Mouse (Mus musculus) urinary bladder, postnatal 4 days (tissue): ENCODE data around the gene Olfr286.

ENCODE experiments used
- DNase-seq, 2 experiments: peaks; one replicate each; pipeline ENCODE4 v3.0.0; 2021 to 2022; ENCODE audit warnings: low spot score in 2 of 2

The Olfr286 gene

GRCm38 (mm10) chr15:98234350-98234749 is at the start of gene Olfr286:
TSS of gene Olfr286 (minus strand) at chr15:98234450.
- no peak for DNase-seq

- DNase-seq, result no peak
Measured at GRCm38 (mm10) chr15:98257776-98258175, 23.5 kb upstream of the Olfr286 start.

- DNase-seq, result no peak
Measured at GRCm38 (mm10) chr15:98257193-98257592, 22.9 kb upstream of the Olfr286 start, which contains the start of gene H1fnt. TSS of gene H1fnt (minus strand) at chr15:98257293.

- DNase-seq, result no peak
Measured at GRCm38 (mm10) chr15:98256271-98256670, 22.0 kb upstream of the Olfr286 start.

GRCm38 (mm10) chr15:98235442-98235841 is 1.2 kb upstream of the Olfr286 start:
- DNase-seq, result no peak

- no peak for DNase-seq
Measured at GRCm38 (mm10) chr15:98226096-98226495, 8.2 kb downstream of the Olfr286 start.

GRCm38 (mm10) chr15:98225610-98226009 is 8.6 kb downstream of the Olfr286 start:
- no peak for DNase-seq

GRCm38 (mm10) chr15:98222377-98222776 is 11.9 kb downstream of the Olfr286 start:
- DNase-seq, result no peak

GRCm38 (mm10) chr15:98220877-98221276 is 13.4 kb downstream of the Olfr286 start, which contains the start of the genes Gm44579 and Olfr287:
TSS of gene Gm44579 (minus strand) at chr15:98220977.
TSS of gene Olfr287 (minus strand) at chr15:98221056.
- DNase-seq, result no peak

- no peak for DNase-seq
Measured at GRCm38 (mm10) chr15:98214130-98214529, 20.1 kb downstream of the Olfr286 start.

- DNase-seq, result no peak
Measured at GRCm38 (mm10) chr15:98213336-98213870, 20.8 kb downstream of the Olfr286 start.

GRCm38 (mm10) chr15:98209676-98210075 is 24.6 kb downstream of the Olfr286 start:
- no peak for DNase-seq

- DNase-seq, result no peak
Measured at GRCm38 (mm10) chr15:98195442-98195841, 38.8 kb downstream of the Olfr286 start, which contains the start of gene Olfr288. TSS of gene Olfr288 (minus strand) at chr15:98195542.

GRCm38 (mm10) chr15:98184456-98184855 is 49.8 kb downstream of the Olfr286 start:
- DNase-seq, result no peak

GRCm38 (mm10) chr15:98181856-98182570 is 52.2 kb downstream of the Olfr286 start:
- no peak for DNase-seq

- peak; percentile 93 to 94 for DNase-seq
Measured at GRCm38 (mm10) chr15:98181132-98181711, 53.0 kb downstream of the Olfr286 start.

GRCm38 (mm10) chr15:98180567-98181131 is 53.6 kb downstream of the Olfr286 start:
- DNase-seq, result no peak

- no peak for DNase-seq
Measured at GRCm38 (mm10) chr15:98177320-98177719, 56.9 kb downstream of the Olfr286 start.
